24 mouse cellular contexts compared by ENCODE assay signal in the genomic region with DNA sequence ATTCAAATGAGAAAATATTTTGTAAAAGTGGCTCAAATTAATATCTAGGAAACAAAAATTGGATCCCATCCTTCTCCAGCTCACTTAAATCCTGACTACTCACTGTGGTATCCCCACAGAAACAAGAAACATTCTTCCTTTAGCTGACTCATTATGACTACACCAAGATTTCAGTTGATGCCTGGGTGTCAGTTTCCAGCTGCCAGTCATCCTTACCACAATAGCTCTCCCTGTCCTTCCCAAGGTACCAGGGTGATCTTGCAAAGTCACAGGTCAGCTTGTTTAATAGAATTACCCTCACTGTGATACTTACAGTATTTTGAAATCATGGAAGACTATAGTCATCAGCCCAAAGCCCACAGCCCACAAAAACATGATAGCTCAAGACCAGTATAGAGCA. TPM values are rescaled to one million over a fixed set of nuclear protein-coding genes. Genes with fewer than 3 reads are reported as not detected.
A peak's percentile ranks its signal among the peaks of the same experiment; 100 is the strongest.
DNase-seq lines count a peak whose midpoint lies in the region; ATAC-seq lines count a peak whose summit lies in the region.
"Had no signal": no experiment of that assay in that cellular context is flagged by ENCODE, and none has a peak within 500 bp of the region (broad histone marks: within the 10 kb centered on the region; RNA-seq: fewer than 3 reads in every experiment).

No protein-coding gene starts in this region.

- no peaks in the 10 kb centered on the region for H3K36me3 ChIP-seq in neural tube, embryonic 15.5 days
- H3K36me3 ChIP-seq: embryonic facial prominence, embryonic 10.5 days; forebrain, embryonic 12.5 days; heart, embryonic 12.5 days had no signal

- no peaks in the 10 kb centered on the region for H3K4me1 ChIP-seq in neural tube, embryonic 15.5 days
- H3K4me1 ChIP-seq: embryonic facial prominence, embryonic 10.5 days; forebrain, embryonic 12.5 days; heart, embryonic 12.5 days had no signal

- H3K9ac ChIP-seq in neural tube, embryonic 15.5 days (replicated peaks) = no peak overlapping the region
- H3K9ac ChIP-seq: forebrain, embryonic 12.5 days; forebrain, postnatal 0 days; heart, embryonic 12.5 days had no signal

- H3K4me2 ChIP-seq in neural tube, embryonic 15.5 days = no peak overlapping the region
- H3K4me2 ChIP-seq: forebrain, embryonic 12.5 days; heart, embryonic 12.5 days had no signal

- no peak overlapping the region for H3K27ac ChIP-seq in neural tube, embryonic 15.5 days (replicated peaks)
- H3K27ac ChIP-seq: embryonic facial prominence, embryonic 10.5 days; forebrain, embryonic 12.5 days had no signal

- ATAC-seq in megakaryocyte progenitor cell, adult 5-6 weeks (replicated peaks; ENCODE audit: poor library complexity) = peak; percentile 75
- no peak for ATAC-seq in neural tube, embryonic 15.5 days (ENCODE audit: low FRiP score)
- ATAC-seq: activated CD4-positive, CD25-positive, alpha-beta regulatory T cell, adult 4 months; forebrain, postnatal 0 days; hindbrain, embryonic 16.5 days had no signal

- DNase-seq in 416B (ENCODE audit: low read depth) = peak; percentile 96
- DNase-seq in NIH3T3 (ENCODE audit: low read depth) = peak; percentile 75
- DNase-seq in fibroblast of lung, adult 2 months (ENCODE audit: low read depth) = peak; percentile 39
- DNase-seq in frontal cortex, postnatal 14 days (ENCODE audit: low spot score in 2 of 2) = no peak
- DNase-seq in kidney, postnatal 10 days = no peak
- no peak for DNase-seq in ovary, adult 18-20 months (ENCODE audit: low spot score)
- DNase-seq: adrenal gland, postnatal 14 days; cerebellum, adult 11-12 months; cerebellum, adult 9-11 months; cerebellum, postnatal 36 days; forebrain, postnatal 0 days; kidney, adult 11 months; kidney, adult 9 months had no signal

- no peaks in the 10 kb centered on the region for H3K9me3 ChIP-seq in neural tube, embryonic 15.5 days (replicated peaks)
- H3K9me3 ChIP-seq: embryonic facial prominence, embryonic 10.5 days; forebrain, embryonic 12.5 days; heart, embryonic 12.5 days had no signal

- no peaks in the 10 kb centered on the region for H3K27me3 ChIP-seq in neural tube, embryonic 15.5 days (replicated peaks)
- H3K27me3 ChIP-seq: forebrain, embryonic 12.5 days; heart, embryonic 12.5 days had no signal

- no peak overlapping the region for H3K4me3 ChIP-seq in neural tube, embryonic 15.5 days (replicated peaks)
- H3K4me3 ChIP-seq: embryonic facial prominence, embryonic 10.5 days; erythroblast, embryonic 14.5 days; forebrain, embryonic 12.5 days; heart, embryonic 12.5 days had no signal

RNA-seq across cellular contexts. Expression of gene Magohb, which starts 5.5 kb away (rescaled TPM):
- 47.2 and 52.3 TPM in 2 replicates for total RNA-seq in megakaryocyte progenitor cell, adult 5-6 weeks (2015)
- 43.9 and 51.9 TPM in 2 replicates for total RNA-seq in megakaryocyte progenitor cell, adult 5-6 weeks (2017)
- polyA plus RNA-seq in neural tube, embryonic 15.5 days (2015; fragmentation: Nextera tagmentation; extraction: Ambion mirVana) = 38.8 and 41.8 TPM in 2 replicates

RNA-seq across cellular contexts. Expression of gene Klra2, which starts 51.4 kb away (rescaled TPM):
- 1.3 and 3.2 TPM in 2 replicates for total RNA-seq in megakaryocyte progenitor cell, adult 5-6 weeks (2015)
- total RNA-seq in megakaryocyte progenitor cell, adult 5-6 weeks (2017) = 0.57 and 1.7 TPM in 2 replicates
- polyA plus RNA-seq in neural tube, embryonic 15.5 days (2015; fragmentation: Nextera tagmentation; extraction: Ambion mirVana) = not detected in 2 replicates
- total RNA-seq: CH12.LX; forebrain, postnatal 0 days had no signal
- polyA plus RNA-seq: activated CD4-positive, CD25-positive, alpha-beta regulatory T cell, adult 4 months; embryonic facial prominence, embryonic 10.5 days; embryonic facial prominence, embryonic 14.5 days; erythroblast, embryonic 14.5 days; forebrain, embryonic 12.5 days; forebrain, postnatal 0 days; heart, embryonic 12.5 days; hindbrain, embryonic 11.5 days had no signal

RNA-seq across cellular contexts. Expression of gene Styk1, which starts 54.9 kb away (rescaled TPM):
- total RNA-seq in megakaryocyte progenitor cell, adult 5-6 weeks (2015) = 0.24 and 0.32 TPM in 2 replicates
- total RNA-seq in megakaryocyte progenitor cell, adult 5-6 weeks (2017) = 0.08 and 0.17 TPM in 2 replicates
- polyA plus RNA-seq in neural tube, embryonic 15.5 days (2015; fragmentation: Nextera tagmentation; extraction: Ambion mirVana) = 4.2 and 5.4 TPM in 2 replicates
- total RNA-seq: CH12.LX had no signal
- polyA plus RNA-seq: activated CD4-positive, CD25-positive, alpha-beta regulatory T cell, adult 4 months; erythroblast, embryonic 14.5 days had no signal

Comparison
In these comparisons a context has a peak if more than half of its experiments do, and no peak if none do; other contexts are left out.
1. DNase-seq: peak in 416B (single experiment), NIH3T3 (single experiment) and fibroblast of lung, adult 2 months (single experiment); none in frontal cortex, postnatal 14 days (0 of 2), kidney, postnatal 10 days (single experiment) and ovary, adult 18-20 months (single experiment).